Comparison of ENCODE assay signal across 18 mouse cellular contexts in the genomic region with DNA sequence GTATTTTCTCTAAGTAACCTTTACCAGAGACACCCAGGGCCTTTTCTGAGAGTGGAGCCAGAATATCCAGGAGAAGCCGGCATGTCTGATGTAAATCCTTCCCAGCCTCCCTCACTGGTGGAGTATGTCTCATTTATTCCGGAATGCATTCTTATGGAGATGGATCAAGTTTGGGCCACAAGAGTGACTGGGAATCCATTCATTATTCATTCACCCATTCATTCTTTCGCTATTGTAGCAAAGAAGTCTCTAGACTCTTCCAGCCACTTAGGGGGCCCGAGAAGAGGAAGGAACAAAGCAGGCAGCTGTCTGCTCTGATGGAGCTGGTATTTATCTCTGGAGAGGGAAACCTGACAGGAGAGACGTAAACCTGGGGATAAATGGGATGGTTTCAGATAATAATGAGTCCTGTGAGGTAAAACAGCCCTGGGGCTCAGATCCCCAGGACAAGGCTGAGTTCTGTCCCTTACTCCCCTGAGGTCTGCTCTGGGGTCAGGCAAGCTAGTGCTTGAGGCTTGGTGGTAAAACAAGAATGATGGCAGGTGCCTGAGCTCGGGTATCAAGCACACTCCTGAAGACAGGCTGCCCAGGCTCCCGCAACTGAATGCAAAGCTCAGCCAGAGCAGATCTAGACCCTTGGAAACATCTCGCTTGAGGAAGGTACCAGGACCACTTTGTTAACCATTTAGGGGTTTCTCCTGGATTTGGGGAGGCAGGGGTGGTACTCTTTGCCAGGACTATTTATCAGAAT.
DNase-seq lines count a peak whose midpoint lies in the region; ATAC-seq and TF ChIP-seq lines count a peak whose summit lies in the region.
"Had no signal": no experiment of that assay in that cellular context is flagged by ENCODE, and none has a peak within 500 bp of the region (broad histone marks: within the 10 kb centered on the region; RNA-seq: fewer than 3 reads in every experiment).

No protein-coding gene starts in this region.

- 7% methylated on average over 8 of the region's 8 CpGs for WGBS in forebrain, embryonic 14.5 days
- 18% methylated on average over 8 of the region's 8 CpGs for WGBS in hindbrain, embryonic 16.5 days
- WGBS in midbrain, postnatal 0 days: 13% methylated on average over 8 of the region's 8 CpGs

- TF ChIP-seq CTCF in midbrain, postnatal 0 days (IDR thresholded peaks at IDR 0.05): no peak

- H3K9ac ChIP-seq in forebrain, embryonic 14.5 days (ENCODE audit: low read length): no peak overlapping the region
- no peak overlapping the region for H3K9ac ChIP-seq in hindbrain, embryonic 16.5 days (ENCODE audit: low read depth, low read length)
- no peak overlapping the region for H3K9ac ChIP-seq in midbrain, postnatal 0 days (replicated peaks; ENCODE audit: low read length, poor library complexity, severe bottlenecking)
- H3K9ac ChIP-seq: limb, embryonic 13.5 days; liver, postnatal 0 days had no signal

- H3K4me1 ChIP-seq in forebrain, embryonic 14.5 days (ENCODE audit: control insufficient read depth, insufficient read depth, low read length): peaks cover 16% of the 10 kb centered on the region
- H3K4me1 ChIP-seq in hindbrain, embryonic 16.5 days (ENCODE audit: control insufficient read depth, insufficient read depth, low read depth, low read length): peaks cover 12% of the 10 kb centered on the region
- peaks cover 5% of the 10 kb centered on the region; the same call in 1 of the 2 replicates for H3K4me1 ChIP-seq in midbrain, postnatal 0 days (ENCODE audit: insufficient read depth, low read length)
- H3K4me1 ChIP-seq: limb, embryonic 13.5 days had no signal

- ATAC-seq in forebrain, embryonic 14.5 days: peak; percentile 51
- peak; percentile 38; the same call in 1 of the 2 replicates for ATAC-seq in hindbrain, embryonic 16.5 days
- no peak for ATAC-seq in midbrain, postnatal 0 days (ENCODE audit: low FRiP score)
- ATAC-seq: intestine, postnatal 0 days; liver, postnatal 0 days had no signal

- H3K27ac ChIP-seq in forebrain, embryonic 14.5 days (ENCODE audit: low read depth, low read length): peak overlapping the region; percentile 68; the same call in 1 of the 2 replicates
- no peak overlapping the region for H3K27ac ChIP-seq in hindbrain, embryonic 16.5 days (ENCODE audit: low read depth, low read length)
- H3K27ac ChIP-seq in midbrain, postnatal 0 days (ENCODE audit: low read depth, low read length): 0 out of 2 replicates have a peak overlapping the region, but pooled peaks have one; percentile 39
- H3K27ac ChIP-seq: limb, embryonic 13.5 days had no signal

- H3K4me2 ChIP-seq in forebrain, embryonic 14.5 days (ENCODE audit: low read length): 0 out of 2 replicates have a peak overlapping the region, but pooled peaks have one; percentile 4
- no peak overlapping the region for H3K4me2 ChIP-seq in hindbrain, embryonic 16.5 days (ENCODE audit: low read length)
- H3K4me2 ChIP-seq in midbrain, postnatal 0 days (ENCODE audit: low read depth, low read length, poor library complexity, severe bottlenecking): no peak overlapping the region
- H3K4me2 ChIP-seq: limb, embryonic 13.5 days had no signal

- H3K27me3 ChIP-seq in forebrain, embryonic 14.5 days (replicated peaks; ENCODE audit: control insufficient read depth, insufficient read depth, low read length): no peaks in the 10 kb centered on the region
- H3K27me3 ChIP-seq in hindbrain, embryonic 16.5 days (replicated peaks; ENCODE audit: control insufficient read depth, insufficient read depth, low read length): no peaks in the 10 kb centered on the region
- no peaks in the 10 kb centered on the region for H3K27me3 ChIP-seq in midbrain, postnatal 0 days (ENCODE audit: insufficient read depth, low read length)
- H3K27me3 ChIP-seq: limb, embryonic 13.5 days had no signal

- intact Hi-C loops in heart, postnatal 10 days (cut with DNase I): no loop called here
- intact Hi-C loops in heart, postnatal 14 days (cut with DNase I): no loop called here

- H3K4me3 ChIP-seq in forebrain, embryonic 14.5 days (ENCODE audit: low read depth, low read length): no peak overlapping the region
- H3K4me3 ChIP-seq in hindbrain, embryonic 16.5 days (ENCODE audit: low read length): no peak overlapping the region
- H3K4me3 ChIP-seq in midbrain, postnatal 0 days (ENCODE audit: low read depth, low read length): no peak overlapping the region
- H3K4me3 ChIP-seq: limb, embryonic 13.5 days had no signal

- H3K36me3 ChIP-seq in forebrain, embryonic 14.5 days (ENCODE audit: control insufficient read depth, insufficient read depth, low read length): no peaks in the 10 kb centered on the region
- H3K36me3 ChIP-seq in hindbrain, embryonic 16.5 days (ENCODE audit: control insufficient read depth, insufficient read depth, low read length): no peaks in the 10 kb centered on the region
- H3K36me3 ChIP-seq in midbrain, postnatal 0 days (ENCODE audit: insufficient read depth, low read length): no peaks in the 10 kb centered on the region
- H3K36me3 ChIP-seq: limb, embryonic 13.5 days had no signal

- no peaks in the 10 kb centered on the region for H3K9me3 ChIP-seq in forebrain, embryonic 14.5 days (replicated peaks; ENCODE audit: control insufficient read depth, low read length)
- H3K9me3 ChIP-seq in hindbrain, embryonic 16.5 days (ENCODE audit: control insufficient read depth, low read length): no peaks in the 10 kb centered on the region
- no peaks in the 10 kb centered on the region for H3K9me3 ChIP-seq in midbrain, postnatal 0 days (ENCODE audit: low read length)
- H3K9me3 ChIP-seq: limb, embryonic 13.5 days had no signal

- peak; percentile 18 for DNase-seq in ZHBTc4 (ENCODE audit: low read depth, low spot score)
- peak; percentile 50 for DNase-seq in forebrain, embryonic 14.5 days (ENCODE audit: low spot score)
- DNase-seq in midbrain, postnatal 0 days (ENCODE audit: low spot score): no peak
- DNase-seq in heart, postnatal 10 days: no peak
- DNase-seq in c-Kit-positive CD71-positive TER-119-positive erythroid progenitor cells, embryonic 14.5 days (ENCODE audit: low spot score): no peak
- no peak for DNase-seq in urinary bladder, postnatal 25 days (ENCODE audit: low spot score)
- no peak for DNase-seq in heart, postnatal 14 days
- DNase-seq: adrenal gland, postnatal 25 days; cerebellum, adult 11 months; heart, adult 18-20 months; kidney, postnatal 36 days; liver, postnatal 0 days; lung, postnatal 4 days; right cerebral cortex, postnatal 14 days; thymus, adult 18-20 months had no signal

Comparison
In these comparisons a context has a peak if more than half of its experiments do, and no peak if none do; other contexts are left out.
1. DNase-seq: peak in ZHBTc4 (single experiment) and forebrain, embryonic 14.5 days (single experiment); none in midbrain, postnatal 0 days (single experiment), heart, postnatal 10 days (0 of 2), c-Kit-positive CD71-positive TER-119-positive erythroid progenitor cells, embryonic 14.5 days (single experiment), urinary bladder, postnatal 25 days (single experiment) and heart, postnatal 14 days (0 of 2).